Mouse (Mus musculus): ENCODE results near the gene Smoc1. TPM values are rescaled to one million over a fixed set of nuclear protein-coding genes. Genes with fewer than 3 reads are reported as not detected.

Gene Smoc1
- polyA plus RNA-seq, 1 experiment: 2.9 TPM

DNA sequence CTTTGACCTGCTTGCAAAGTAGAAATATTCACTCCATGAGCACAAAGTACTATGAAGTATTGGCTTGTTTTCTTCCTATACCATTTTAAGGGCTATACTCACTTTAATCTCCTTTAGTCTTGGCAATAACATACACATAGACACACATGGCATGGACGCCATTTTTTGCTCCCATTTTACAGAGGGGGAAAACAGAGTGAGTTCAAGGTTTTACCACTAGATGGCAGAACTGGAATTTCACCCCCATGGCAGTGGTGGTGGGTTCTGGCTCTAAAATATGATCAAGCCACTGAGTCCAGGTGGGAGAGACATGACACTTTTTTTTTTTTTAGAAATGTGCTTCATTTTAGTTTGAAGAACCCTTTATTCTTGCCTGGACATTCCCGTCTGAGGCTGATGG is 1.6 kb upstream of the Smoc1 start:
- 68% methylated on average over 2 of the region's 2 CpGs for WGBS
- DNase-seq: no peak
- TF ChIP-seq CTCF (conservative IDR thresholded peaks at IDR 0.05; ENCODE audit: insufficient read depth, insufficient read length, low read depth, low read length): no peak
- TF ChIP-seq POLR2A (IDR thresholded peaks at IDR 0.05; ENCODE audit: low read depth, low read length): no peak
- no peak overlapping the region for H3K27ac ChIP-seq (ENCODE audit: insufficient read depth, low read depth, low read length)
- H3K27me3 ChIP-seq (replicated peaks; ENCODE audit: control insufficient read depth, insufficient read depth, low read length): peaks cover 3% of the 10 kb centered on the region; the same call in 1 of the 2 replicates
- H3K4me3 ChIP-seq (ENCODE audit: insufficient read depth, low read depth, low read length): no peak overlapping the region
- no peaks in the 10 kb centered on the region for H3K4me1 ChIP-seq (ENCODE audit: control insufficient read depth, insufficient read depth, low read length)
- no peaks in the 10 kb centered on the region for H3K36me3 ChIP-seq (ENCODE audit: control insufficient read depth, insufficient read depth, low read length)

GRCm38 (mm10) chr12:81026995-81027942 is 661 bp downstream of the Smoc1 start:
- TF ChIP-seq CTCF (conservative IDR thresholded peaks at IDR 0.05; ENCODE audit: insufficient read depth, insufficient read length, low read depth, low read length) (no peak), POLR2A (IDR thresholded peaks at IDR 0.05; ENCODE audit: low read depth, low read length) (no peak)
- peak; percentile 28 for DNase-seq
- H3K27ac ChIP-seq (ENCODE audit: insufficient read depth, low read depth, low read length): no peak overlapping the region
- H3K4me1 ChIP-seq (ENCODE audit: control insufficient read depth, insufficient read depth, low read length): no peaks in the 10 kb centered on the region
- H3K4me3 ChIP-seq (ENCODE audit: insufficient read depth, low read depth, low read length): 0 out of 2 replicates have a peak overlapping the region, but pooled peaks have one; percentile 8
- H3K27me3 ChIP-seq (replicated peaks; ENCODE audit: control insufficient read depth, insufficient read depth, low read length): peaks cover 3% of the 10 kb centered on the region; the same call in 1 of the 2 replicates
- H3K36me3 ChIP-seq (ENCODE audit: control insufficient read depth, insufficient read depth, low read length): no peaks in the 10 kb centered on the region
- 3% methylated on average over 45 of the region's 45 CpGs for WGBS

GRCm38 (mm10) chr12:81028291-81028920 is 1.8 kb downstream of the Smoc1 start:
- H3K27ac ChIP-seq (ENCODE audit: insufficient read depth, low read depth, low read length): no peak overlapping the region
- no peaks in the 10 kb centered on the region for H3K4me1 ChIP-seq (ENCODE audit: control insufficient read depth, insufficient read depth, low read length)
- TF ChIP-seq CTCF (conservative IDR thresholded peaks at IDR 0.05; ENCODE audit: insufficient read depth, insufficient read length, low read depth, low read length) (no peak), POLR2A (IDR thresholded peaks at IDR 0.05; ENCODE audit: low read depth, low read length) (no peak)
- DNase-seq: no peak
- peaks cover 3% of the 10 kb centered on the region; the same call in 1 of the 2 replicates for H3K27me3 ChIP-seq (replicated peaks; ENCODE audit: control insufficient read depth, insufficient read depth, low read length)
- H3K36me3 ChIP-seq (ENCODE audit: control insufficient read depth, insufficient read depth, low read length): no peaks in the 10 kb centered on the region
- H3K4me3 ChIP-seq (ENCODE audit: insufficient read depth, low read depth, low read length): no peak overlapping the region
- 9% methylated on average over 16 of the region's 16 CpGs for WGBS

DNA sequence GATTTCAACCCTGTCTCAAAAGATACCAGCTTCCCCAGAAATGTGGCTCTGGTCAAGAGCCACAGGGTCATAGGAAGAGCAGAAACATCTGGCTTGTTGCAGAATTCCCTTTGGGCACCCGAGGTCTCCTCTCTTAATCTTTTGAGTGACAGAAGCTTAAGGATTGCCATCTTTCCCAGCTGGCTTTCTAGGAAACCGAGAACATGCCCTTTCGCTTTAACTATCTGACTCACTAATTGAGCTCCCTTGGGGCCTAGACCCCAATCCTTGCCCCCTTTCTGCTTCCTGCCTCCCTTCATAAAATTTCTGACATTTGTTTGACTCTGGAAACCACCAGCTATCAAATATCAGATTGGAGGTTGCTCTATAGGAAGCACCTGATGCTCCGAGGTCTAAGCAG is 3.1 kb downstream of the Smoc1 start:
- 30% methylated on average over 4 of the region's 4 CpGs for WGBS
- TF ChIP-seq POLR2A (IDR thresholded peaks at IDR 0.05; ENCODE audit: low read depth, low read length) (no peak), CTCF (conservative IDR thresholded peaks at IDR 0.05; ENCODE audit: insufficient read depth, insufficient read length, low read depth, low read length) (no peak)
- H3K4me3 ChIP-seq (ENCODE audit: insufficient read depth, low read depth, low read length): no peak overlapping the region
- H3K27me3 ChIP-seq (replicated peaks; ENCODE audit: control insufficient read depth, insufficient read depth, low read length): peaks cover 3% of the 10 kb centered on the region; the same call in 1 of the 2 replicates
- H3K27ac ChIP-seq (ENCODE audit: insufficient read depth, low read depth, low read length): no peak overlapping the region
- H3K4me1 ChIP-seq (ENCODE audit: control insufficient read depth, insufficient read depth, low read length): no peaks in the 10 kb centered on the region
- no peak for DNase-seq
- no peaks in the 10 kb centered on the region for H3K36me3 ChIP-seq (ENCODE audit: control insufficient read depth, insufficient read depth, low read length)

GRCm38 (mm10) chr12:81031579-81031978 is 5.0 kb downstream of the Smoc1 start:
- Histone ChIP-seq H3K27me3 (replicated peaks; ENCODE audit: control insufficient read depth, insufficient read depth, low read length) (peaks cover 3% of the 10 kb centered on the region; the same call in 1 of the 2 replicates), H3K27ac (ENCODE audit: insufficient read depth, low read depth, low read length) (no peak overlapping the region), H3K4me1 (ENCODE audit: control insufficient read depth, insufficient read depth, low read length) (no peaks in the 10 kb centered on the region), H3K36me3 (ENCODE audit: control insufficient read depth, insufficient read depth, low read length) (no peaks in the 10 kb centered on the region), H3K4me3 (ENCODE audit: insufficient read depth, low read depth, low read length) (no peak overlapping the region)
- TF ChIP-seq CTCF (conservative IDR thresholded peaks at IDR 0.05; ENCODE audit: insufficient read depth, insufficient read length, low read depth, low read length) (no peak), POLR2A (IDR thresholded peaks at IDR 0.05; ENCODE audit: low read depth, low read length) (no peak)
- no peak for DNase-seq
- 51% methylated on average over 7 of the region's 7 CpGs for WGBS

- no peak for DNase-seq
- 56% methylated on average over 15 of the region's 15 CpGs for WGBS
- no peaks in the 10 kb centered on the region for H3K27me3 ChIP-seq (replicated peaks; ENCODE audit: control insufficient read depth, insufficient read depth, low read length)
Measured at GRCm38 (mm10) chr12:81033389-81034041, 6.9 kb downstream of the Smoc1 start.

More at GRCm38 (mm10) chr12:81033389-81034041, 6.9 kb downstream of the Smoc1 start:
- Histone ChIP-seq H3K4me3 (ENCODE audit: insufficient read depth, low read depth, low read length) (no peak overlapping the region), H3K27ac (ENCODE audit: insufficient read depth, low read depth, low read length) (no peak overlapping the region), H3K36me3 (ENCODE audit: control insufficient read depth, insufficient read depth, low read length) (no peaks in the 10 kb centered on the region), H3K4me1 (ENCODE audit: control insufficient read depth, insufficient read depth, low read length) (no peaks in the 10 kb centered on the region)
- TF ChIP-seq POLR2A (IDR thresholded peaks at IDR 0.05; ENCODE audit: low read depth, low read length): no peak
- TF ChIP-seq CTCF (conservative IDR thresholded peaks at IDR 0.05; ENCODE audit: insufficient read depth, insufficient read length, low read depth, low read length): no peak
